Comparison of ENCODE assay signal across 9 mouse cellular contexts in the genomic region with DNA sequence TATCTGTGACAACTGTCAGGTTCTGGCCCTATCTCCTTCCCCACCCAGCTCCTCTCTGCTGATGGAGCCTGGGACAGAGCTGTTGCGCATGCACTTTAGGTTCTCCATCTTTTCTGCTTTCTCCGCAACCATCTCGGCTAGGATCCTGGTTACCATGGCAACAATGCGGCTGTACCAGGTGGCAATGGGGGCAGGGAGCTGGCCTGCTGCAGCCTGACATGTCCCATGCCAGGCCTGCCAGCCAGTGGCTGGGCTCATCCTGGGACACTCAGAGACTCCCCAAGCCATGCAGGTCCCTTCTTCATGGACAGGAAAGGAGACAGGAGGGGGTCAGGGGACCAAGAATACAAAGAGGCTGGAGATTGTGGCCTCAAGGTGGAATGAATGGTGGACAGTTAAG. TPM values are rescaled to one million over a fixed set of nuclear protein-coding genes. Genes with fewer than 3 reads are reported as not detected.
DNase-seq lines count a peak whose midpoint lies in the region; ATAC-seq and TF ChIP-seq lines count a peak whose summit lies in the region.
"Had no signal": no experiment of that assay in that cellular context is flagged by ENCODE, and none has a peak within 500 bp of the region (broad histone marks: within the 10 kb centered on the region; RNA-seq: fewer than 3 reads in every experiment).

No protein-coding gene starts in this region.

- 0 out of 2 replicates have a peak overlapping the region, but pooled peaks have one; percentile 2 for H3K9ac ChIP-seq in hindbrain, embryonic 15.5 days
- peak overlapping the region; percentile 23; the same call in 1 of the 2 replicates for H3K9ac ChIP-seq in liver, embryonic 14.5 days (replicated peaks)
- no peak overlapping the region for H3K9ac ChIP-seq in kidney, embryonic 16.5 days (replicated peaks; ENCODE audit: low read length)
- H3K9ac ChIP-seq: embryonic facial prominence, embryonic 12.5 days had no signal

- TF ChIP-seq EP300 in liver, embryonic 14.5 days (IDR thresholded peaks at IDR 0.05; ENCODE audit: low read depth) = peak; percentile 48

- peak overlapping the region; percentile 97 for H3K27ac ChIP-seq in hindbrain, embryonic 15.5 days (replicated peaks)
- no peak overlapping the region for H3K27ac ChIP-seq in liver, embryonic 14.5 days
- H3K27ac ChIP-seq in kidney, embryonic 16.5 days (ENCODE audit: low read length) = no peak overlapping the region
- H3K27ac ChIP-seq: embryonic facial prominence, embryonic 12.5 days had no signal

- WGBS in hindbrain, embryonic 15.5 days = 9% methylated on average over 4 of the region's 4 CpGs
- 34% methylated on average over 4 of the region's 4 CpGs for WGBS in liver, embryonic 14.5 days (ENCODE audit: insufficient replicate concordance)
- WGBS in kidney, embryonic 16.5 days = 30% methylated on average over 4 of the region's 4 CpGs

- H3K4me2 ChIP-seq in hindbrain, embryonic 15.5 days = no peak overlapping the region
- peak overlapping the region; percentile 24; the same call in 1 of the 2 replicates for H3K4me2 ChIP-seq in liver, embryonic 14.5 days (ENCODE audit: low read depth)
- H3K4me2 ChIP-seq in kidney, embryonic 16.5 days (replicated peaks; ENCODE audit: low read depth, low read length) = no peak overlapping the region
- H3K4me2 ChIP-seq: embryonic facial prominence, embryonic 12.5 days had no signal

- peaks cover 29% of the 10 kb centered on the region for H3K36me3 ChIP-seq in hindbrain, embryonic 15.5 days
- H3K36me3 ChIP-seq in liver, embryonic 14.5 days (replicated peaks; ENCODE audit: control insufficient read depth, insufficient read depth, low read depth) = peaks cover under 1% of the 10 kb centered on the region; the same call in 1 of the 2 replicates
- no peaks in the 10 kb centered on the region for H3K36me3 ChIP-seq in kidney, embryonic 16.5 days (ENCODE audit: insufficient read depth, low read length)

- ATAC-seq in hindbrain, embryonic 15.5 days (ENCODE audit: low FRiP score, low read depth) = no peak
- no peak for ATAC-seq in liver, embryonic 14.5 days (ENCODE audit: insufficient read depth)
- ATAC-seq in kidney, embryonic 16.5 days (ENCODE audit: low FRiP score, low TSS enrichment) = no peak

- no peaks in the 10 kb centered on the region for H3K27me3 ChIP-seq in hindbrain, embryonic 15.5 days
- peaks cover 46% of the 10 kb centered on the region for H3K27me3 ChIP-seq in liver, embryonic 14.5 days (ENCODE audit: control insufficient read depth, insufficient read depth, low read length)
- H3K27me3 ChIP-seq in kidney, embryonic 16.5 days (ENCODE audit: insufficient read depth, low read length) = peaks cover 54% of the 10 kb centered on the region

- peaks cover 59% of the 10 kb centered on the region for H3K4me1 ChIP-seq in hindbrain, embryonic 15.5 days (replicated peaks)
- peaks cover 15 to 30% of the 10 kb centered on the region in 2 experiments for H3K4me1 ChIP-seq in liver, embryonic 14.5 days (replicated peaks; ENCODE audit: control insufficient read depth in 2 of 2, insufficient read depth in 2 of 2, low read length in 1 of 2)
- H3K4me1 ChIP-seq in kidney, embryonic 16.5 days (ENCODE audit: insufficient read depth, low read length) = peaks cover 12% of the 10 kb centered on the region

- H3K9me3 ChIP-seq in hindbrain, embryonic 15.5 days = no peaks in the 10 kb centered on the region
- no peaks in the 10 kb centered on the region for H3K9me3 ChIP-seq in liver, embryonic 14.5 days (ENCODE audit: control insufficient read depth, low read length)
- H3K9me3 ChIP-seq in kidney, embryonic 16.5 days (ENCODE audit: low read length) = no peaks in the 10 kb centered on the region
- H3K9me3 ChIP-seq: embryonic facial prominence, embryonic 12.5 days had no signal

- no peak for TF ChIP-seq CTCF in liver, embryonic 14.5 days (IDR thresholded peaks at IDR 0.05; ENCODE audit: low read depth)

- H3K4me3 ChIP-seq in hindbrain, embryonic 15.5 days = no peak overlapping the region
- no peak overlapping the region for H3K4me3 ChIP-seq in liver, embryonic 14.5 days (ENCODE audit: insufficient read depth in 1 of 2, low read depth in 2 of 2, low read length in 2 of 2)
- no peak overlapping the region for H3K4me3 ChIP-seq in kidney, embryonic 16.5 days (ENCODE audit: low read length)
- H3K4me3 ChIP-seq: embryonic facial prominence, embryonic 12.5 days had no signal

- peak; percentile 38 for DNase-seq in testis, postnatal 10 days (ENCODE audit: low spot score)
- no peak for DNase-seq in testis, postnatal 14 days (ENCODE audit: low spot score)
- no peak for DNase-seq in liver, embryonic 14.5 days (ENCODE audit: low read depth in 3 of 3, low spot score in 3 of 3)
- peak; percentile 78 for DNase-seq in right cerebral cortex, postnatal 4 days
- no peak for DNase-seq in ovary, postnatal 14 days (ENCODE audit: low spot score)
- no peak for DNase-seq in ovary, adult 18-20 months (ENCODE audit: low spot score)

RNA-seq across cellular contexts. Expression of gene Aspdh, which starts 0.7 kb away (rescaled TPM):
- polyA plus RNA-seq in hindbrain, embryonic 15.5 days (2015; fragmentation: Nextera tagmentation; extraction: Ambion mirVana) = 3.7 and 5.0 TPM in 2 replicates
- 10.2 and 14.7 TPM in 2 replicates for polyA plus RNA-seq in liver, embryonic 14.5 days (2012; rRNA removed)
- polyA plus RNA-seq in liver, embryonic 14.5 days (2014; fragmentation: Nextera tagmentation; extraction: Ambion mirVana) = 10.9 and 11.0 TPM in 2 replicates
- polyA plus RNA-seq in kidney, embryonic 16.5 days (2015; fragmentation: Nextera tagmentation; extraction: Ambion mirVana) = 6.9 and 7.7 TPM in 2 replicates

RNA-seq across cellular contexts. Expression of gene Josd2, which starts 3.3 kb away (rescaled TPM):
- 44.0 and 45.7 TPM in 2 replicates for polyA plus RNA-seq in hindbrain, embryonic 15.5 days (2015; fragmentation: Nextera tagmentation; extraction: Ambion mirVana)
- 212 TPM in 2 replicates for polyA plus RNA-seq in liver, embryonic 14.5 days (2012; rRNA removed)
- 155 and 164 TPM in 2 replicates for polyA plus RNA-seq in liver, embryonic 14.5 days (2014; fragmentation: Nextera tagmentation; extraction: Ambion mirVana)
- 88.1 and 89.5 TPM in 2 replicates for polyA plus RNA-seq in kidney, embryonic 16.5 days (2015; fragmentation: Nextera tagmentation; extraction: Ambion mirVana)

RNA-seq across cellular contexts. Expression of gene Emc10, which starts 31.8 kb away (rescaled TPM):
- 148 and 165 TPM in 2 replicates for polyA plus RNA-seq in hindbrain, embryonic 15.5 days (2015; fragmentation: Nextera tagmentation; extraction: Ambion mirVana)
- polyA plus RNA-seq in liver, embryonic 14.5 days (2012; rRNA removed) = 46.7 and 49.5 TPM in 2 replicates
- polyA plus RNA-seq in liver, embryonic 14.5 days (2014; fragmentation: Nextera tagmentation; extraction: Ambion mirVana) = 41.7 and 49.3 TPM in 2 replicates
- 117 and 127 TPM in 2 replicates for polyA plus RNA-seq in kidney, embryonic 16.5 days (2015; fragmentation: Nextera tagmentation; extraction: Ambion mirVana)

RNA-seq across cellular contexts. Expression of gene Fam71e1, which starts 31.9 kb away (rescaled TPM):
- 21.3 and 23.6 TPM in 2 replicates for polyA plus RNA-seq in hindbrain, embryonic 15.5 days (2015; fragmentation: Nextera tagmentation; extraction: Ambion mirVana)
- 0.64 and 1.5 TPM in 2 replicates for polyA plus RNA-seq in liver, embryonic 14.5 days (2012; rRNA removed)
- polyA plus RNA-seq in liver, embryonic 14.5 days (2014; fragmentation: Nextera tagmentation; extraction: Ambion mirVana) = 0.48 and 1.6 TPM in 2 replicates
- polyA plus RNA-seq in kidney, embryonic 16.5 days (2015; fragmentation: Nextera tagmentation; extraction: Ambion mirVana) = 15.4 and 17.8 TPM in 2 replicates

RNA-seq across cellular contexts. Expression of gene Lrrc4b, which starts 35.7 kb away (rescaled TPM):
- 16.7 and 16.9 TPM in 2 replicates for polyA plus RNA-seq in hindbrain, embryonic 15.5 days (2015; fragmentation: Nextera tagmentation; extraction: Ambion mirVana)
- polyA plus RNA-seq in liver, embryonic 14.5 days (2012; rRNA removed) = 0.02 and 0.30 TPM in 2 replicates
- polyA plus RNA-seq in liver, embryonic 14.5 days (2014; fragmentation: Nextera tagmentation; extraction: Ambion mirVana) = not detected in 2 replicates
- 0.25 and 0.32 TPM in 2 replicates for polyA plus RNA-seq in kidney, embryonic 16.5 days (2015; fragmentation: Nextera tagmentation; extraction: Ambion mirVana)

Comparison
In these comparisons a context has a peak if more than half of its experiments do, and no peak if none do; other contexts are left out.
1. DNase-seq: peak in testis, postnatal 10 days (single experiment) and right cerebral cortex, postnatal 4 days (single experiment); none in testis, postnatal 14 days (single experiment), liver, embryonic 14.5 days (0 of 3), ovary, postnatal 14 days (single experiment) and ovary, adult 18-20 months (single experiment).